Mouse (Mus musculus): ENCODE results near the gene Gm21985. TPM values are rescaled to one million over a fixed set of nuclear protein-coding genes. Genes with fewer than 3 reads are reported as not detected.
"Not testable (repeated sequence)": the region's sequence is repeated elsewhere in the genome, so short reads cannot be mapped to it uniquely, and the experiment has no call there.

The Gm21985 gene
- total RNA-seq, 2 experiments from 2014 or later = 0.22 TPM; not detected in 1

- TF ChIP-seq CTCF (conservative IDR thresholded peaks at IDR 0.05) = no peak
- no peak for DNase-seq (ENCODE audit: low spot score in 2 of 2)
- Histone ChIP-seq H3K4me3 (no peak overlapping the region), H3K27ac (no peak overlapping the region)
These were observed 3.9 kb downstream of the Gm21985 start for GRCm38 (mm10) chr2:112270011-112270410.

GRCm38 (mm10) chr2:112272909-112273308, 6.8 kb downstream of the Gm21985 start:
- no peak overlapping the region for H3K4me3 ChIP-seq
- no peak overlapping the region for H3K27ac ChIP-seq
- no peak for DNase-seq (ENCODE audit: low spot score in 2 of 2)
- TF ChIP-seq CTCF (conservative IDR thresholded peaks at IDR 0.05) = no peak

GRCm38 (mm10) chr2:112273474-112273873, 7.4 kb downstream of the Gm21985 start:
- no peak overlapping the region for H3K4me3 ChIP-seq
- TF ChIP-seq CTCF (conservative IDR thresholded peaks at IDR 0.05) = no peak
- H3K27ac ChIP-seq = no peak overlapping the region
- no peak for DNase-seq (ENCODE audit: low spot score in 2 of 2)

GRCm38 (mm10) chr2:112276870-112277269, 10.8 kb downstream of the Gm21985 start:
- TF ChIP-seq CTCF (conservative IDR thresholded peaks at IDR 0.05) = no peak
- DNase-seq (ENCODE audit: low spot score in 2 of 2) = no peak
- H3K4me3 ChIP-seq = no peak overlapping the region
- H3K27ac ChIP-seq = no peak overlapping the region

GRCm38 (mm10) chr2:112282846-112283245, 16.7 kb downstream of the Gm21985 start:
- DNase-seq (ENCODE audit: low spot score in 2 of 2) = no peak
- TF ChIP-seq CTCF (conservative IDR thresholded peaks at IDR 0.05) = no peak
- Histone ChIP-seq H3K4me3 (no peak overlapping the region), H3K27ac (no peak overlapping the region)

- no peak for TF ChIP-seq CTCF (conservative IDR thresholded peaks at IDR 0.05)
- DNase-seq (ENCODE audit: low spot score in 2 of 2) = peak in 1 of 2 experiments; percentile 25
- H3K27ac ChIP-seq = peak overlapping the region; percentile 29
- H3K4me3 ChIP-seq = peak overlapping the region; percentile 59
These were observed 18.4 kb downstream of the Gm21985 start for GRCm38 (mm10) chr2:112284363-112285030.

- H3K27ac ChIP-seq = no peak overlapping the region
- no peak for TF ChIP-seq CTCF (conservative IDR thresholded peaks at IDR 0.05)
- no peak for DNase-seq (ENCODE audit: low spot score in 2 of 2)
- peak overlapping the region; percentile 59 for H3K4me3 ChIP-seq
These were observed 18.9 kb downstream of the Gm21985 start for GRCm38 (mm10) chr2:112285031-112285390.

GRCm38 (mm10) chr2:112286062-112286461, 19.9 kb downstream of the Gm21985 start:
- not testable (repeated sequence) for DNase-seq (ENCODE audit: low spot score in 2 of 2); H3K27ac ChIP-seq; H3K4me3 ChIP-seq

- TF ChIP-seq CTCF (conservative IDR thresholded peaks at IDR 0.05) = no peak
- H3K27ac ChIP-seq = no peak overlapping the region
- H3K4me3 ChIP-seq = no peak overlapping the region
- no peak for DNase-seq (ENCODE audit: low spot score in 2 of 2)
These were observed 20.9 kb downstream of the Gm21985 start for GRCm38 (mm10) chr2:112287059-112287458.

GRCm38 (mm10) chr2:112289507-112289906, 23.4 kb downstream of the Gm21985 start:
- DNase-seq (ENCODE audit: low spot score in 2 of 2) = no peak
- no peak overlapping the region for H3K4me3 ChIP-seq
- H3K27ac ChIP-seq = no peak overlapping the region
- no peak for TF ChIP-seq CTCF (conservative IDR thresholded peaks at IDR 0.05)

GRCm38 (mm10) chr2:112292823-112293222, 26.7 kb downstream of the Gm21985 start:
- DNase-seq (ENCODE audit: low spot score in 2 of 2) = no peak
- peak overlapping the region; percentile 11; the same call in 1 of the 2 replicates for H3K27ac ChIP-seq
- TF ChIP-seq CTCF (conservative IDR thresholded peaks at IDR 0.05) = no peak
- H3K4me3 ChIP-seq = no peak overlapping the region

- peak in 1 of 2 experiments; percentile 37 for DNase-seq (ENCODE audit: low spot score in 2 of 2)
- TF ChIP-seq CTCF (conservative IDR thresholded peaks at IDR 0.05) = no peak
- Histone ChIP-seq H3K27ac (peak overlapping the region; percentile 73), H3K4me3 (no peak overlapping the region; the same call in 1 of the 2 replicates)
These were observed 30.1 kb downstream of the Gm21985 start for GRCm38 (mm10) chr2:112296211-112296610.

- Histone ChIP-seq H3K27ac (no peak overlapping the region; the same call in 1 of the 2 replicates), H3K4me3 (no peak overlapping the region)
- no peak for DNase-seq (ENCODE audit: low spot score in 2 of 2)
- no peak for TF ChIP-seq CTCF (conservative IDR thresholded peaks at IDR 0.05)
These were observed 32.1 kb downstream of the Gm21985 start for GRCm38 (mm10) chr2:112298221-112298620.

- no peak for TF ChIP-seq CTCF (conservative IDR thresholded peaks at IDR 0.05)
- peak in 1 of 2 experiments; percentile 34 for DNase-seq (ENCODE audit: low spot score in 2 of 2)
- H3K27ac ChIP-seq = peak overlapping the region; percentile 74; the same call in 1 of the 2 replicates
- H3K4me3 ChIP-seq = no peak overlapping the region
These were observed 42.6 kb downstream of the Gm21985 start for GRCm38 (mm10) chr2:112308671-112309070.
